Mouse (Mus musculus) retina, postnatal 7 days (tissue): ENCODE results near the gene Gpr139.

Experiments used
- DNase-seq: peaks from one replicate; pipeline ENCODE4 v3.0.0-alpha.2; 2012; ENCODE audit warnings: low read depth, low spot score

Gpr139 gene

GRCm38 (mm10) chr7:119184341-119185143 is at the start of gene Gpr139:
Gpr139 (minus strand) TSS chr7:119184603.
- DNase-seq = peak; percentile 9

DNA sequence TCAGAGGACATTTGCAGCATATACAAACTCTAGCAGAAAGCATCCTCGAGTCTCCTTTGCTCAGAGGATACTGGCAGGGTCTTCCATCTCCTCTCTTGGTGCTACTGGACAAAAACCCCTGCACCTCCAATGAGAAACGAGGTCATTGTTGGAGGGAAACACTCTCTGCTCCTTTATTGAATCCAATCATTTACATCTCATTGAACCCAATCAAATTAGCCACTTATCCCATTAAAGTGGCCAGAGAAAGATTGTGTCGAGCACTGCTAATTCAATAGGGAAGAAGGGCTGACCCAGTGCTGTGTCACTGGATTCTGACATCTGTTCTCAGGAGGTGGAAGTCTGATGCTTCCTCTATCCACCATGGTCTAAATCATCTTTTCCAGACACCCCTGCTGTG is 46.6 kb upstream of the Gpr139 start:
- no peak for DNase-seq

GRCm38 (mm10) chr7:119222706-119223105 is 38.3 kb upstream of the Gpr139 start:
- no peak for DNase-seq

GRCm38 (mm10) chr7:119219121-119219520 is 34.7 kb upstream of the Gpr139 start:
- DNase-seq = no peak

GRCm38 (mm10) chr7:119207251-119207650 is 22.8 kb upstream of the Gpr139 start:
- no peak for DNase-seq

DNA sequence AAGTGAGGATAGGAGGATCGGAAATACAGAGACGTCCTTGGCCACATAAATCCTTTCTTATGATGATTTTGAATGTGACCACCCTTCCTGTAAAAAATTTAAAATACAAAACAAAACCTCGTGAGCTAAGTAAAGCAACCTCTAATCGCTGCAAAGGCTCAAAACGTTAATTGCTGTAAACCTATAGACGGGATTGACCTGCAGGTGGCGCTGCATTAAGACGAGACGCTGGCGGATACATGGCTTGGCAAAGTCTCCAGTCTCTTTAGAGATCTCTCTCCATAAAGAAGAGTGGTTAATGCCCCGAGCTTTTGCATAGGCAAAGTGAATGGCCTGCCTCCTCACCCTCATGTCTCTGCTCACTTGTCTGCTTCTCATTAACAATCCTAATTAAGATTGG is 2.0 kb upstream of the Gpr139 start:
- no peak for DNase-seq

- no peak for DNase-seq
Observed at GRCm38 (mm10) chr7:119185181-119185940, 958 bp upstream of the Gpr139 start.

DNA sequence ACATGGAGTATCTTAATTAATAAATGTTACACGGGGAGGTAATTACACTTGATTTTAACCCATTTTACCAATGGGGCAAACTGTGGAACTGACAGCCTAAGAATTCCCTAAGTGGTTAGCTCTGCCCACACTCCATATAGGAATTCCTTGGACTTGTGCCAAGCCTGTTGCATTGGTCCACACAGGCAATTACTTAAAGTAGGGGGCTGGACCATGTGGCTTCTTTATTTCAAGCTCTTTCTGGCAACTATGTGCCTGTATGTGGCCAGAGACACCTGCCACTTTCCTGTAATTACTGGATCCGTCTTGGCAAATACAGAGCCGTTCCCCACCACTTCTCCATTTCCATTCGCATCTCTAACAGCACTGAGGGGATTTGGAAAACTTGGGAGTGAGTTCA is 3.4 kb downstream of the Gpr139 start:
- DNase-seq = no peak

- no peak for DNase-seq
Observed at GRCm38 (mm10) chr7:119160015-119160414, 24.4 kb downstream of the Gpr139 start.

- no peak for DNase-seq
Observed at GRCm38 (mm10) chr7:119111771-119112170, 72.6 kb downstream of the Gpr139 start.

GRCm38 (mm10) chr7:119105878-119106277 is 78.5 kb downstream of the Gpr139 start:
- DNase-seq = no peak

DNA sequence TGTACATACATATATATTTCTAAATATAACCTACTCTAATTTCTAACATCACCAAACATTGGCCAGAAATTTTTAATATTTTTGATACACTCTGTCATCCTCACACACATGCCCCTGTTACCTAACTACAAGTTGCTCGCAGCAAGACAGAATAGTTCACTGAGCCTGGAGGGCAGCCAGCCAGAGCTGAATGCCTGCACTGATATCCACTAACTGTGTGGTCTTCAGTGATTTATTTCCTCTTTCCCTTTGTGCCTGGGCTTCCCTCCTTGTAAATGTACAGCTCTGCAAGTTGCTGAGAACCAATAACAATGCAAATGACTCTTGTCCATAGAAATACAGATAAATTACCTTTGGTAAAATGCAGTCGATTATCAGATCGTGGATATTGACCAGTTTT is 87.8 kb downstream of the Gpr139 start:
- DNase-seq = no peak
